Mouse (Mus musculus) CD8-positive naive resting alpha-beta T cell, adult 57 days (primary cell): ENCODE data around the gene Gid4. TPM values are rescaled to one million over a fixed set of nuclear protein-coding genes. Genes with fewer than 3 reads are reported as not detected.

ENCODE experiments used
- total RNA-seq: library from RNA; stranded (reverse); gene quantifications from one replicate; pipeline ENCODE4 v1.2.4, GENCODE M21; 2023

Gene Gid4
- 27.3 TPM for total RNA-seq

GRCm38 (mm10) chr11:60416963-60417716, at the start of gene Gid4:
Gene Gid4 (plus strand): TSS chr11:60417145.

GRCm38 (mm10) chr11:60417717-60418472, 950 bp downstream of the Gid4 start, which contains the start of gene Atpaf2:
Gene Atpaf2 (minus strand): TSS chr11:60418457.

GRCm38 (mm10) chr11:60454080-60454744, 37.3 kb downstream of the Gid4 start, which contains the start of gene Drg2:
Gene Drg2 (plus strand): TSS chr11:60454591.

GRCm38 (mm10) chr11:60469039-60469438, 52.1 kb downstream of the Gid4 start, which contains the start of gene Myo15:
Gene Myo15 (plus strand): TSS chr11:60469339.

Other genes starting within 250 kb of the Gid4 start
- 136 TPM for gene Srebf1, start 194.6 kb upstream of the Gid4 start, total RNA-seq
- 27.5 TPM for gene Tom1l2, start 64.2 kb upstream of the Gid4 start, total RNA-seq
- 0.40 TPM for gene Drc3, start 63.8 kb upstream of the Gid4 start, total RNA-seq
- 36.9 TPM for gene Atpaf2, start 1.3 kb downstream of the Gid4 start, total RNA-seq
- gene Drg2, start 37.4 kb downstream of the Gid4 start, total RNA-seq, result 56.1 TPM
- gene Myo15, start 52.2 kb downstream of the Gid4 start, total RNA-seq, result 0.73 TPM
- 58.0 TPM for gene Alkbh5, start 119.2 kb downstream of the Gid4 start, total RNA-seq